Mouse (Mus musculus) megakaryocyte, embryonic 14.5 days (primary cell): ENCODE data around the gene Cdca4.

Experiments used
- FLI1 ChIP-seq: IDR thresholded peaks from 2 replicates; pipeline ENCODE4 v1.6.1; 2012; ENCODE audit warnings: low read length, inconsistent platforms, mixed read lengths
- GATA1 ChIP-seq: IDR thresholded peaks from 3 replicates; pipeline ENCODE4 v1.6.1; 2012; ENCODE audit warnings: mixed read lengths, low read length, inconsistent platforms, borderline replicate concordance

- TF ChIP-seq GATA1 (no peak), FLI1 (no peak)
These were observed 40.6 kb upstream of the Cdca4 start for GRCm38 (mm10) chr12:112869783-112870204.
